Mouse (Mus musculus) stomach, postnatal 0 days (tissue): ENCODE data around the gene Prdm16. TPM values are rescaled to one million over a fixed set of nuclear protein-coding genes. Genes with fewer than 3 reads are reported as not detected.

Source experiments
- ATAC-seq: fragments of 200-750 bp; cut with Nextera tagmentation; 2 replicates; pipeline ENCODE4 v1.8.0; 2017; ENCODE audit not compliant: low FRiP score, low TSS enrichment
- DNase-seq: peaks from one replicate; pipeline ENCODE4 v3.0.0-alpha.2; 2016; ENCODE audit warnings: low spot score
- H3K27ac ChIP-seq: fragments of 300-500 bp; sonication (generic); replicated peaks from 2 replicates; pipeline ENCODE4 v1.5.1; 2014; ENCODE audit warnings: mild to moderate bottlenecking, control low read depth
- H3K27me3 ChIP-seq: fragments of 300-500 bp; sonication (generic); 2 replicates; pipeline ENCODE4 v1.6.1; 2014; ENCODE audit warnings: low read length; ENCODE audit not compliant: control insufficient read depth, insufficient read depth
- H3K36me3 ChIP-seq: fragments of 300-500 bp; sonication (generic); 2 replicates; pipeline ENCODE4 v1.6.1; 2014; ENCODE audit warnings: low read length, mixed read lengths; ENCODE audit not compliant: control insufficient read depth, insufficient read depth
- H3K4me1 ChIP-seq: fragments of 300-500 bp; sonication (generic); replicated peaks from 2 replicates; pipeline ENCODE4 v1.6.1; 2014; ENCODE audit warnings: antibody characterized with exemption; ENCODE audit not compliant: control insufficient read depth, insufficient read depth
- H3K4me2 ChIP-seq: fragments of 300-500 bp; sonication (generic); replicated peaks from 2 replicates; pipeline ENCODE4 v1.6.1; 2014; ENCODE audit warnings: low read depth, mild to moderate bottlenecking, control low read depth, moderate library complexity
- H3K4me3 ChIP-seq: fragments of 300-500 bp; sonication (generic); 2 replicates; pipeline ENCODE4 v1.5.1; 2014; ENCODE audit warnings: low read depth, low read length, control low read depth
- H3K9ac ChIP-seq: fragments of 300-500 bp; sonication (generic); 2 replicates; pipeline ENCODE4 v1.6.1; 2014; ENCODE audit warnings: mild to moderate bottlenecking, low read length, control low read depth, mixed read lengths
- H3K9me3 ChIP-seq: fragments of 300-500 bp; sonication (generic); 2 replicates; pipeline ENCODE4 v1.6.1; 2016; ENCODE audit warnings: low read length; ENCODE audit not compliant: control insufficient read depth
- CTCF ChIP-seq: IDR thresholded peaks from 2 replicates; pipeline ENCODE4 v1.5.1; 2016; ENCODE audit warnings: antibody characterized with exemption, low read depth, mild to moderate bottlenecking, moderate library complexity
- EP300 ChIP-seq: optimal IDR thresholded peaks from 2 replicates; pipeline ENCODE3; 2016; ENCODE audit warnings: antibody characterized with exemption
- WGBS: fragments of 180-500 bp; shearing (Covaris S2); extraction: QIAGEN DNeasy Blood & Tissue Kit; methylation state at CpG from one replicate; pipeline ENCODE4 v1.1.7; 2014; 5-methylcytosine and 5-hydroxymethylcytosine counted together
- polyA plus RNA-seq: library from polyadenylated mRNA; unstranded; fragments of >200 nt; fragmentation: Nextera tagmentation; extraction: Ambion mirVana; gene quantifications from 2 replicates; pipeline ENCODE4 v1.2.1, GENCODE M21; 2015

Prdm16 gene
- polyA plus RNA-seq, 1 experiment from 2014 or later: 15.6 TPM

DNA sequence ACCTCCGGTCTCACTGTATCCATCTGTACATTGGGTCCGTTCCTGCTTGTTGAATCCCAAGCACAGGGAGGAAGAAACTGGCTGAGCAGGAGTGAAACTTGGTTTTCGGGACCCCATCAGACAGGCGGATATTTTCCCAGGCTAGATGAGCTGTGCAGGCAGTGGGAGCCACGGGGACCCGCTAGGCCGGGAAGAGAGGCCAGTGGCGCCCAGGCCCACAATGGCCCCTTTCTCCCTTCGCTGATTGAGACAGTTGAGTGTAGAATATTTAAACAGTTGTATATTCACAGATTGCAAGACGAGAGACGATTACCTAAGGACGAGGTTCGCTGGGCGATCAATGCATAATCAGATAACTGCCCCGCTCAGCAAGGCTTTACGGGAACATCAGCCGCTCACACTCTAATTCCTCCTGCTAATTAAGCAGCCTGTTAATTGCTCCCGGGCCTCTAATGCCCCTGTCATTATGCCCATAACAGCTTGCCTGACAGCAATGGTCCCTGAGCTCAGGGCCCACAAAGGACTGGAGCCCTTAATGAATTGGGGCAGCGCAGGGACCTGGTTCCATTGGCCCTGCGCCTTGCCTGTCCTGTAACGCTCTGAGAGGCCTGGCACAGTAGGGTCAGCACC lies 54.0 kb downstream of the Prdm16 start:
- Histone ChIP-seq H3K9me3 (no peaks in the 10 kb centered on the region), H3K4me1 (no peaks in the 10 kb centered on the region), H3K36me3 (no peaks in the 10 kb centered on the region), H3K9ac (no peak overlapping the region), H3K27me3 (no peaks in the 10 kb centered on the region), H3K4me3 (no peak overlapping the region), H3K4me2 (no peak overlapping the region), H3K27ac (no peak overlapping the region; the same call in 1 of the 2 replicates)
- 89% methylated on average over 21 of the region's 21 CpGs for WGBS
- no peak for TF ChIP-seq EP300
- TF ChIP-seq CTCF: no peak
- ATAC-seq (no peak), DNase-seq (no peak)

DNA sequence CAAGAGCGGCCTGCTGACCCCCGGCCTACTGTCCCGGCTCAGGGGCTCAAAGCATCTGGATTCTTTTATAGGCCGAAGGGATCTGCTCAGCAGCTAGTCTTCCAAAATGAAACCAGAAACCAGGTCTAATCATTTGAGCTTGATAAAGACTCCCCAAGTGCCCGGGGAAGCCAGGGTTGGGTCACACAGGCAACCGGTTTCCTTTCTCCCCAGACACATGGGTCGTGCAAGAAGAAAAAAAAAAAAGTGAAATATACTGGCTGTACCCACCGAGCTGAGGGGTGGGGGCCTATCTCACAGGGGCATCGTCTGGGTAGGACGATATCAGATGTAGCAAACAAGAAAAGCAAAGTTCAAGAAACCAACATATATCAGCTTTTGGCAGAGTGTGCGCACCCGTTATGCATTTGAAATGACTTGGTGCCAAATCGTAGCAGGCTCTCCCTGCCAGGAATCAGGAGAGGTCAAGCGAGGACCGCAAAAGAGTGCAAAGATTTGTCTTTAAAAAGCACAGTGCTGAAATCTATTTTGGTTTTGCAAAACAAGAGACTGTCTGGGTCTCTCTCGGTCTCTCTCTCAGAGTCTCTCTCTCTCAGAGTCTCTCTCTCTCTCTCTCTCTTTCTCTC lies 55.3 kb downstream of the Prdm16 start:
- no peaks in the 10 kb centered on the region for H3K27me3 ChIP-seq
- 59% methylated on average over 16 of the region's 16 CpGs for WGBS
- no peaks in the 10 kb centered on the region for H3K36me3 ChIP-seq
- ATAC-seq: no peak
- no peak overlapping the region for H3K9ac ChIP-seq
- H3K4me3 ChIP-seq: no peak overlapping the region
- TF ChIP-seq CTCF (no peak), EP300 (no peak)
- no peak for DNase-seq
- H3K27ac ChIP-seq: no peak overlapping the region
- H3K4me1 ChIP-seq: no peaks in the 10 kb centered on the region
- no peaks in the 10 kb centered on the region for H3K9me3 ChIP-seq
- no peak overlapping the region for H3K4me2 ChIP-seq

DNA sequence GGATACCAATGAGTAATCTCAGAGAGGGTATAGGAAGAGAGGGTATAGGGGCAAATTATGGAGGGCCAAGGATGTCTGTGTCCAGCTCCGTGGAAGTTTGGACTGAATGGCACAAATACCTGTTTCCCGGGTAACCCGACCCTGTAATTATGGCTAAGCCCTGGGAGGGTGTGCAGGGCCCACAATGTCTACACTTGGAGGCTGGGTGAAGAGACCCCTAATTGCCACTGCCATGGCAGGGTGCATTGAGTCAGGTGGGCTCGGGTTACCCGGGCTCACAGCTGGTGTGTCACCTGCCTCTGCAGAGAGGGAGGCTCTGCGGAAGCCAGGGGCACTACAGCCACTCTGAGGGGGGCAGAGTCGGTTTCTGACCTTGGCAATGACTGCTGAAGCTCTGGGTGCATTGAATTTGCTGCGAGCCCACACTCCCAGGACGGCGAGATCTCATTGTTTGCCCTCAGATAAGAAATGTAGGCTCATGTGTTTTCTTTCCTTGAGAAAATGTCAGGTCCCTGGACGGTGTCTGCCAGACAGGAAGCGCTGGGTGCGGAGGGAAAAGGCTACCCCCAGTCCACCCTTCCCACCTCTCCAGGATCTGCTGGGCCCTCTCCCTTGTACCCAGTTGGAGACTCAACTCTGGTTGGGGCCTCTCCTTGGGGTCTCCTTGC lies 62.3 kb downstream of the Prdm16 start:
- no peak overlapping the region for H3K4me2 ChIP-seq
- no peaks in the 10 kb centered on the region for H3K4me1 ChIP-seq
- TF ChIP-seq CTCF (0 out of 2 replicates have a peak, but pooled peaks have one; percentile 3), EP300 (no peak)
- H3K27ac ChIP-seq: peak overlapping the region; percentile 78
- no peak overlapping the region for H3K4me3 ChIP-seq
- H3K9ac ChIP-seq: no peak overlapping the region; the same call in 1 of the 2 replicates
- DNase-seq (peak; percentile 68), ATAC-seq (peak; percentile 64)
- 50% methylated on average over 12 of the region's 13 CpGs for WGBS
- H3K36me3 ChIP-seq: no peaks in the 10 kb centered on the region
- H3K9me3 ChIP-seq: no peaks in the 10 kb centered on the region
- no peaks in the 10 kb centered on the region for H3K27me3 ChIP-seq

DNA sequence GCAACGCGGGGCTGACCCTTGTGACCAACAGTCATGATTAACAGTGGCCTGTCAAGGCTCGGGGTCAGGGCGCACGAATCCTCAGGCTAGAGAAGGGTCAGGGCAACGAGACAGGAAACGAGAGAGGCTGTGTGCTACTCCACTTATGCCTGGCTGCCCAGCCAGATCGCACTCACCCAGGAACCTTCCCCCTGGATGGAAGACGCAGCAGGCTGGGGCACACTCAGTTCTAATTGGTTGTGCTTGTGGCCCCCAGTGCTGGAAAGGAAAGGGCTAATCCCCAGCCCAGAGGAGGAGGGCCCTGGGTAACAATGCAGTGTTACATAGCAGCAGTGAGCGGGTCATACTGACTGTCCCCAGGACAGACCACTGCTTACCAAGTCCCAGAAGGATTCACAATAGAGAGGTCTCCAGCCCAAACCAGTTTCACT lies 66.2 kb downstream of the Prdm16 start:
- H3K4me2 ChIP-seq: no peak overlapping the region
- no peak for DNase-seq
- H3K27ac ChIP-seq: no peak overlapping the region; the same call in 1 of the 2 replicates
- H3K27me3 ChIP-seq: no peaks in the 10 kb centered on the region
- H3K36me3 ChIP-seq: no peaks in the 10 kb centered on the region
- H3K4me3 ChIP-seq: no peak overlapping the region
- H3K4me1 ChIP-seq: no peaks in the 10 kb centered on the region
- no peak overlapping the region for H3K9ac ChIP-seq
- ATAC-seq: no peak
- WGBS: 43% methylated on average over 10 of the region's 10 CpGs
- no peaks in the 10 kb centered on the region for H3K9me3 ChIP-seq
- TF ChIP-seq CTCF (no peak), EP300 (no peak)

DNA sequence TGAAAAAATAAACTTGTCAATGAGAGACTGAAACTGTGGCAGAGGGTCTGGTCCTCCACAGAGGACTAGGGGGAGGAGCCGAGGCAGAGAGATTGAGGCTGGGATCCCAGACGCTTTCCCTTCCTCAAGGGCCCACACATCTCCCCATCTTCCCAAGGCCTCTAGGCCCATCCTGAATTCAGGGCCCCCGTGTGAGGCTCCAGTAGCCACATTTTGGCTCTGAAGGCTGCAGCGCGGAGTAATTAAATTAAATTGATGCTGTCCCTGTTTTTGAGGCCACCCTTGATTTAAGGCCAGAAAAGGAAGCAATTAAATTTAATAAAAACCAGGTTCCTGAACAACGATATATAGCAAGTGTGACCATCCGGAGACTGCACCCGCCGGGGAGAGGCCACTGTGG lies 66.8 kb downstream of the Prdm16 start:
- Histone ChIP-seq H3K27ac (no peak overlapping the region), H3K9me3 (no peaks in the 10 kb centered on the region), H3K9ac (no peak overlapping the region), H3K4me2 (no peak overlapping the region), H3K4me3 (no peak overlapping the region), H3K36me3 (no peaks in the 10 kb centered on the region), H3K4me1 (no peaks in the 10 kb centered on the region), H3K27me3 (no peaks in the 10 kb centered on the region)
- TF ChIP-seq CTCF (no peak), EP300 (no peak)
- no peak for DNase-seq
- WGBS: 82% methylated on average over 9 of the region's 9 CpGs
- no peak for ATAC-seq

DNA sequence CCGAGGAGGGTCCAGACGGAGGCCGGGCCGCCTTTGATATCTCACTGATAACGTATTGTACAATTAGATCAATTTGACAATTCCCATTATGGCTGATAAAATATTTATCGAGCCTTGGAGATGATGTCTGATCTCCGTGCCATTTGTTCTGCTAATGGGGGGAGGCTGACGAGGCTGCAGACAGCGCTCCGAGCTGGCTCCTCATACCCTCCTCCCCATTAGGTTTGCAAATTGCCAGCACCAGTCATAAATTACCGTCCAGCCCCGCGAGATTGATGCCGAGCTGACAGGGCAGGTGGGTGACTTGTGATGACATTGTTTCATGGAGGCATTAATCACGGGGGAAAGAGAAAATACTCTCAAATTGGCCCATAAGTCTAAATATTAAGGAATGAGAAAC lies 67.9 kb downstream of the Prdm16 start:
- Histone ChIP-seq H3K4me1 (no peaks in the 10 kb centered on the region), H3K4me3 (no peak overlapping the region), H3K9me3 (no peaks in the 10 kb centered on the region), H3K9ac (no peak overlapping the region), H3K36me3 (no peaks in the 10 kb centered on the region), H3K4me2 (no peak overlapping the region), H3K27me3 (no peaks in the 10 kb centered on the region), H3K27ac (no peak overlapping the region)
- ATAC-seq (no peak), DNase-seq (no peak)
- WGBS: 48% methylated on average over 15 of the region's 15 CpGs
- TF ChIP-seq EP300 (no peak), CTCF (no peak)
